Mouse (Mus musculus) heart, adult 9 months (tissue): ENCODE measurements around the gene Mast4.
A peak's percentile ranks its signal among the peaks of the same experiment; 100 is the strongest.

Experiments used
- DNase-seq, 2 experiments: peaks; one replicate each; pipeline ENCODE4 v3.0.0; 2022; ENCODE audit warnings: low spot score in 2 of 2

Gene Mast4

GRCm38 (mm10) chr13:103239654-103240053 lies 94.6 kb downstream of the Mast4 start:
- DNase-seq, result no peak

DNA sequence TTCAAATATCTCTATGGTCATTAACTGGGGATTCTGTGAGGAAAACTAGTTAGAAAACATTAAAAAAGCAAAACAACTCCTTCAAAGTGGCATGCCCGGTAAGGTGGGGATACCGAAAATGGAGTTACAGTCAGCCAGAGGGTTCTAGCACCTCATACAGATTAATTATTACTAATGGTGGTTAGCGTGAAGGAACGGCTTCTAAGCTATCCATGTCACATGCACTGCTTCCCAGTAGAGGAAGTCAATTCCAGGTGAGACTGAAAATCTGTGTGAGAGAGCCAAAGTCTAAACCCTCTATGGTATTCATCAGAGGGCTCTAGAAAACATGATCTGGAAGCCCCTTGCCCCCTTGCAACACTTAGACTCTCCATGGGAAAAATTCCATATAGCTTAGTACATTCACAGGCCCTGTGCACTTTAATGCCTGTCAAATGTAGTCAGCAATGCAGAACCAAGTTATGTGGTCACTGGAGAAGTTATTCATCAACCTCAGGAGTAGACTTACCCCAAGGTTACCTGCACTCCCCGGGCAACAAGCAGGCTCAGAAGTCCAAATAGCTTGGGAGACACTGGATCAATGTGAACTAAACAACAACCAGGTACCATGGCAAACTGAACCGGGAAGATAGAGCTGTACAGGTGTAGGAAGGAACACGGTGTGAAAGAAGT lies 96.1 kb downstream of the Mast4 start:
- no peak for DNase-seq

DNA sequence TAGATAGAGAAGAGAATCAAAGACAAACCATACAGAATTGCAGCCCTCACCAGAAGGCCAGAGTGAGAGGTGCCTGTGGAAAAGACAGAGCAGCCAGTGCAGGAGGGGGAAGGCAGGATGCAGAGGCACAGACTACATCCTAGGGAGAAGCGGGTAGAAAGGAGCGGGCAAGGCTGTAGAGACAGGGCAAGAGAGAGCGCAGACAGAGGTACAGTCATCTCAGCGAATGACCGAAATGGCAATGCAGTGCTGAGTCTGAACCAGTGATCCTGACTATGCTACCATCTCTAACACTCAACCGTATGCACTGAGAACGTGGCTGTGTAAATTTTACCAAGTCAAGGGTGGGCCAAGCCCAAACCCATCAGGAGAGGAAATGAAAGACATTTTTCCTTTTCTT lies 102.1 kb downstream of the Mast4 start:
- DNase-seq, result no peak

DNA sequence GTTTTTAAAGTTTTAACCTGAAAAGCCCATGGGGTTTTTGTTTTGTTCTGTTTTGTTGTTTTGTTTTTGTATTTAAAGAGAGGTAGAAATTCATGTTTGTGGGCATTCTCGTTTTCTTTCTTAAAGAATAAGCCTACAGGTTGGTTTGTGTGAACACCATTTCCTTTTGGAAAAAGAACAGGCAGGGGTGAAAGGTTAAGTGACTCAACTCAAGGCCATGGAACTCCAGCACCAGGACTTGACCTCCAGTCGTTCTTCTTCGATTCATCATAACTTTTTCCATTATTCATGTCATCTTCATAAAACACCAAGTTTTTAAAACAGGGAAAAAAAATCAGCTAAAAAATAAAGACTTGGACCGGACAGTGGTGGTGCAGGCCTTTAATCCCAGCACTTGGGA lies 105.2 kb downstream of the Mast4 start:
- DNase-seq, result no peak

DNA sequence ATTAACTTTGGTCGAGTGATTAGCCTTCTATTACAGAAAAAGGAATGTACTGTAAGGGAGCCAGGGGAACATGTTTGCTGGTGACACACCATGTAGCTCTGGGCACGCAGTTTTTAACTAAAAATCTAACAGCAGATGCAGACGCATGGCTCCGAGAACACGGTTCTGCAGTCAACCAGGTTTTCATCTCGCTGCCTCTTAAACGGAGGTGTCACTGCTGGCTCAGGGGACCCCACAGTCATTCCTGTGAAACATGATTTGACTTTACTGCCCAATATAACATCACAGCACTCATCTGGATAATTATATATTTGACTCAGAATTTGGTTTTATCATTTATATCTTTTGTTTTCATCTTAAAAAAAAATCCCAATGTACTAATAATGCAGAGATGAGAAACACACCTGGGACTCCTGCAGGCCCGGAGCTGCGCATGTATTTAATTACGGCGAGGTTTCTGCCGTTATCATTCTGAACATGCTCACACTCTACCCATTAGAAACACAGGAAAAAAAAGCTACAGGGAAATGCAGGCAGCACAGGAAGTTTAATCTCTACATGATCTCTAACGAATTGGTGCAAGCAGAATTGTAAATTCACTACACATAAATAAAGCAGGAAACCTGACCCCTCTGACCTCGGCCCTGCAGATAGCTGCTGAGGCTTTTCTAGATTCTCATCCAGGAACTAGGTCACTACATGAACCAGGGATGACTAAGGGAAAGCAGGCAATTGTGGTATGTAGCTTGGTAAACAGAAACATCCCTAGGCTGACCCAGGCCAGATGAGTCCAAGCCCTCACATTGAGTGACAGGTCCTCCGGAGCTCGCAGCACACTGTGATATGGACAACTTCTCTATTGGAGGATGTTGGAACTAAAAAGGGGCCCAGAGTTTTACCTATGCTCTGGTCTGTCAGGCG lies 108.1 kb downstream of the Mast4 start:
- DNase-seq, result no peak

DNA sequence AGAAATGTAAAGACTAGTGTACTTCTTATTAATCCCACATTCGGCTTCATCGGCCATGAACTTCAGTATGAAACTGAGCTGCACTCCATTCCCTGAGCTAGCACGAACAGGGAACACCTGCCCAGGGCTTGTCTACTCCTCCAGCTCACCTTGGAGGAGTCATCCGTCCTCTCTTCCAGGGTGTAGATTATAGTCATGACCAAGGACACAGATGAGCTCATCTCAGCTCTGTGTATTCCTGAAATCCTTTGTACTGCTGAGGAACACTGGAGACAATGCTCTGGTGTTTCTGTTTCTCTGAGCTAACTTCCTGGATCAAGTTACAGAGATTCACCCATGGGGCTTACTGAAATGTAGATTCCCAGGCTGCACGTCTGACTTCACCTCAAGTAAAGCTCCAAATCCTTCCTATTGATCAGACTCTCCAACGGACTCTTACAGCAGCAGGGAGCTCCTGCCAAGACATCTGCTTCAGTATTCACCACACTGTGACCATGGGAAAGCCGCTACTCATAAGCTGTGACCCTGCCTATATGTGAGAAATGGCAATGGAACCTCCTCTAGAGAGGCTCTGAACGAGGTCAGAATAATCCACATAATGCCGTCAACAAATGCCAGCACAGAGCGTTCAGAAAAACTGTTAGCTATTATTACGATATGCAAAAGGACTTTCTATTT lies 108.9 kb downstream of the Mast4 start:
- no peak for DNase-seq

DNA sequence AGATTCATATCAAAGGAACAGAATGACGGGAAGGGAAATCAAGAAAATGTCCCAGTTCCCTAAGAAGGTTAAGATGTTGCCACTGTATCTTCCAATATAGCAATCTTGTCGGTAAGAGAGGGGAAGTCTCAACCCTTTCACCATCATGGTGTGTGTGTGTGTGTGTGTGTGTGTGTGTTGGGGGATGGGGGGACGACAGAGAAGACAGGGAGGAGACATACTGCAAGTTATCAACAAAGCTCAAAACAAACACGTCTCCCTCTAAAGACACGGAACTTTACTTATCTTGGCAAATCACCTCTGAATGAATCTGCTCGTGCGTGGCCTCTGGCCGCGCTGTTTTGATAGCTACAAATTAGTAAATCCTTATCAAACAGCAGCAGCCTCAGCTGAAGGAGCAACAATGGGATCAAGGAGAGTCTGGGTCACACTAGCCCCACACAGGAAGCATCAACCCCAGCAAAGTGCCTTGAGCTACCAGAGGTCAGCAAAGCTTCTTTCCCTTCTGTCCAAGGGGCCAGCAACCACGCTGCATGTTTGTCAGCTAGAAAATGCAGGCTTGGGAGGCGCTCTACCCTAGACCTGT lies 113.7 kb downstream of the Mast4 start:
- DNase-seq, result no peak

DNA sequence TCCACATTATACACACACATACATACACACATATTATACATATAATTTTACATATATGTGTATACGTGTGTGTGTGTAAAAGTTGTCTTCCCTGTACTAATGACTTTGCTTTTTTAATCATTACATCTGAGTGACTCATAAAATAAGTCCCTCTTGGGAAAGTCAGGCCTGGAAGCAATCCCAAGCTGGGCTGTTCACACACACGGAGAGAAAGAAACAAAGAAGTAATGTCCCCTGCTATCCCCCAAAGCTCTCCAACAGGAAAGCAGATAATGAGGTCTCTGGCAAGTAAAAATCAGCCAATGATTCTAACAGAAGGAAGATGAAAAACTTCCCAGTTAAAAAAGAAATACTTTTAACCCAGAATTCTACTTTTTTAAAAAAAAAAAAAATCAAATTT lies 114.3 kb downstream of the Mast4 start:
- DNase-seq, result peak; percentile 40 to 71

GRCm38 (mm10) chr13:103217486-103217885 lies 116.8 kb downstream of the Mast4 start:
- DNase-seq, result no peak

- no peak for DNase-seq
Observed at GRCm38 (mm10) chr13:103214506-103214905, 119.8 kb downstream of the Mast4 start.

GRCm38 (mm10) chr13:103211953-103212352 lies 122.3 kb downstream of the Mast4 start:
- DNase-seq, result peak in 1 of 2 experiments; percentile 46

- DNase-seq, result peak; percentile 90 to 91
Observed at GRCm38 (mm10) chr13:103211501-103211941, 122.8 kb downstream of the Mast4 start.

GRCm38 (mm10) chr13:103210746-103211145 lies 123.6 kb downstream of the Mast4 start:
- no peak for DNase-seq

DNA sequence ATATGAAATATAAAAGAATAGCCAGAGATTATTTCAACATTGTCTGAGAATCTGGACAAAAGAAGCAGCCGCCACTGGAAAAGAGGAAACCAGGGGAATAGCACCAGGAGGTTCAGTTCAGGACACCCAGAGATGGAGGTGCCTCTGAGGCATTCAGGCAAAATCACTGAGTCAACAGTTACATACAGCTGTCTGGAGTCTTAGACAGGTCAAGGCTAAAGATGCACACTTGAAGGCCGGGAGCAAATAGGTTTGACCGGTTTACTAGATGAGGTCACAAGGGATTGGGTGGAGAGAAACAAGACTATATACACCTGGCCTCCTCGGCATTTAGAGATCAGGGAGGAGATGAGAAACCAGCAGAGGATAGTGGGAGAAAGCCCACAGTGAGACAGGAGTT lies 127.1 kb downstream of the Mast4 start:
- DNase-seq, result peak; percentile 33 to 47

GRCm38 (mm10) chr13:103206644-103207043 lies 127.7 kb downstream of the Mast4 start:
- no peak for DNase-seq

DNA sequence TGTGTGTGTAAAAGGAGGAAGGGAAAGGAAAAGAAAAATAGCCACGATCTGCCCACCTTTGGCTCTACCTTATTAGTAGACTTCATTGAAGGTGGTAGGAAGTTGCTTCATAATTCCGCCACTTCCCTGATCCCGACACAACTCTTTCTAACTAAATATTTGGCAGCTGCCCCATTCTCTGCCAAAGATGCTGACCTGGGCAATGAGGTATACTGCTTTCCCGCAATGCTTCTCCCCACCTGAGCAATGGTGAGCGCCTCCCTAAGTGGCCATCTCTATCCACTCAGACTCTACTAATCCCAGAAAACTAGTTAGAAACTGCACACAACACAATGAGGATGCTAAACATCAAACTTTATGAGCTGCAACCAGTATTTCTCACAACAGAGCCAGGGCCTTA lies 129.1 kb downstream of the Mast4 start:
- DNase-seq, result no peak

DNA sequence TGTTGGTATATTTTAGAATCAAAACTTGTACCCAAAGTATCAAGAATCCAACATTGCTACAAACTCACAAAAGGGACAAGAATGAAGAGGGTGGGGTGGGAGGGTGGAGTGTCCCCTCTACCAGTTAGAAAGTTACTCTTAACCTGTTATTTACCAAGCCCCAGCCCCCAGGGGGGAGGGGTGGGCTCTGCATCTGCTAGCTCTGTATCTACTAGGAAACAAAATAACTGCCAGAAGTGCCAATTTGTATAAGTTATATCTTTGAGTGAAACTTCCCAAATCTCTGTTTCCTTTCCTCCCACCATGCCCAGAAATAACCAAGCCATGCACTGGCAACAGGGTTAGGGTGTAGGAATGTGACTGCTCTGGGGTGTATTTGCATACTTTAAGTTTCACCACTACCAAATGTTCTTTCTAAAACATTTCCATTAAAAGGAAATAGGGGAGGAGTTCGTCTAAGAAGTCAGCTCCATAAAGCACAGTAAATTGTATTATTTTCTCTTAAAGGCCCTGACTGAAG lies 130.9 kb downstream of the Mast4 start:
- DNase-seq, result no peak

DNA sequence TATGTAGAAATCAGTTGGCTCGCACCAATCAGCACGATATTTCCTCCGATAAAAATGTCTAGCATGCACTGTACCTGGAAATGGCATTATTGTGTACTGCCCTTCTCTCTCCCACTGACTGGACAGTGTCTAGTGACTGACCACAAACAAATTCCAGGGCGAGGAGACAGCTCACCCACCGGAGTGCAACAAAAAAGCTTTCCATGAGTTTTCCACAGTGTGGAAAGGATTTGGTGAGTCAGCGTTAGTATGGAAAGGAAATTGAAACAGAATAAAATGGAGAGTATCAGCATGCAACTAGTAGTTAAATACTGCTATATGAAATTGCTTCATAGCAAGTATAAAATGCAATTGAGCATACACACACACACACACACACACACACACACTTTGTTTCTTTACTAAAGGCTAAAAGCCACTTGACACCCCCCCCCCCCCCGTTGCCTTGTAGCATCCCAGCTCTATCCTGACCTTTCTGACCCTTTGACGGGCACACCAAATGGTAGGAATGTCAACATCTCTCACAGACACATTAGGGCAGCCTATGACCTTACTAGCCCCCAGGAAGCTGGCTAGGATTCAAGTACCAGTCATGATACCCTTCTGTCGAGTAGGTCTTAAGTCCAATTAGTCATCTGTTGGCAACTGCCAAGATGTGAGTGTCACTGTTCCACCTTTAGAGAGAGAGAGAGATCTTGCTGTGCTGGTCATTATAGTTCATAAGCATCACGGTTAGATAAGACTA lies 133.1 kb downstream of the Mast4 start:
- DNase-seq, result no peak

- no peak for DNase-seq
Observed at GRCm38 (mm10) chr13:103199823-103200660, 134.3 kb downstream of the Mast4 start.
